Mouse (Mus musculus): Measurements from ENCODE around the gene Ttc23.

Ttc23 gene

GRCm38 (mm10) chr7:67695906-67696305 is 48.7 kb downstream of the Ttc23 start:
- DNase-seq (ENCODE audit: extremely low spot score, low spot score), result no peak

DNA sequence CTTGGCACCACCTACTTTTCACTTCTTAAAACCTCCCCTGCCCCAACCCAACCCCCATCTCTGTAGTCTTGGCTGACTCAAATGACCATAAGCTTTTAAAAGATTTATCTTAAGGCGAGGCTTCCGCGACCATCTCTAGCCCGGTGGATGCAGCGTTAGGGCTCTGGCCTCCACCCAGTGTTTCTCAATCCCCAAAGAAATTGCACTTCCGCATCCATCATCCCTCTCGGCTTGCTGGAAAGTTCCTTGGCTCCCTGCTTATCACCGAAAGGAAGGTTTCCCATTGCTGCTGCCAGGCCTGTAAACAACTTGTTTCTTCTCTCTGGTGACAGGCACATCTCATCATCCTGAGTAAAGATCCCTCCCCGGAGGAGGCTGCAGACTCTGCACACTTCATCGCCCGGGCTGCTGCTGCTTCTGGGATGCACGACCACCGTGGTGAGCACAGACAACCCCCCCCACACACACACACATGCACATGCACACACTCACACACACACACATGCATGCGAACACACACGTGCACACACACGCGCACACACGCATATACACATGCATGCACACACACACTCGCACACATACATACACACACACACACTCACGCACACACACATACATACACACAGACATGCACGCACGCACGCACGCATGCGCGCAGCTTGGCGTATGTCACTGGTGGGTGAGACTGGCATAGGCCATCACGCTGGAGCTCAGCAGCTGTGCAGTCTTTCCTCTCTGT is 50.9 kb downstream of the Ttc23 start:
- no peak for DNase-seq (ENCODE audit: extremely low spot score, low spot score)

DNA sequence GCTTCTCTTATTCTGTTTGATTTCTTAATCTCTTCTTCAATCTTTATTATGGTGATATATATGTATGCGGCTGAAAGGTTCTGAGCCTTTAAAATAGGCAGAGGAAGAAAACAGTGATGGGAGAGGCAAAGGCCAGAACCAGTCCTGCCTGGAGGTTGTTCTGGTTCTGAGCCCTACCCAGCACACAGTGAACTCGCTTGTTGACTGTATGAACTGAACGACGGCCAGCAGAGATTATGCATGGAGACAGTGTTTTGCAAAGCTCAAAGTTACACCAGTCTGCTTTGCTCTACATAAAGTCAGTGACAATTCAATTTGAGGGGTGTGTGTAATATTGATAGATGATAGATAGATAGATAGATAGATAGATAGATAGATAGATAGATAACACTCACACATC is 52.1 kb downstream of the Ttc23 start:
- DNase-seq (ENCODE audit: extremely low spot score, low spot score), result no peak

- DNase-seq (ENCODE audit: extremely low spot score, low spot score), result peak; percentile 39
Observed at GRCm38 (mm10) chr7:67700846-67701245, 53.6 kb downstream of the Ttc23 start.

DNA sequence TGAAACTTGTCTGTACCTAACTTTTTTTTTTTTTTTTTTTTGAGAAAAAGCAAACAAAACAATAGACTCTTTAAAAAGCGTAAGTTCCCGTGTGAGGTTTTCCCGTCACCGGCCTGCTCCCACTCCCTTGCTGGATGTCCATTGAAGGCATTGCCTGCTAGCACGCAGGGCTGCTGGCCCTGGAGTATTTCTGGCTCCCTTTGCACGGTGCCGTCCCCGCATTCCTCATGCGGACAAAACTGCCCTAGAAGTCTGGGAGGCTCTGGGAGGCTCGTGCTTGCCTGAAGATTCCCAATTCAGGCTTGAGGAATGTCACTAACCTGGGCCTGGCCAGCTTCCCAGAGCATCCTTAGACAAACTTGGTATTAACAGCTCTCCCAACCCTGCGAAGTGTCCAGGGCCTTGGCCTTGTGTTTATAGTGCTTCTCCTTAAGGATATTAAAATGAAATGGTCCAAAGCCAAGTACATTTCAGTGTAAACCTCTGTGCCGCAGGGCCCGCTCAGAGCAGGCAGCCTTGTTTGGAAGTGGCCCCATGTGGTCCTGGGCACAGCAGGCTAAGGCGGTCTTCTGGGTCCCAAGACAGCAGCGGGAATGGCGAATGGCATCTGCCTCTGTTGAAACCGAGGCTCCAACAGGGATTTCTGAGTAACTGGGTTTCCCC is 54.2 kb downstream of the Ttc23 start:
- no peak for DNase-seq (ENCODE audit: extremely low spot score, low spot score)

DNA sequence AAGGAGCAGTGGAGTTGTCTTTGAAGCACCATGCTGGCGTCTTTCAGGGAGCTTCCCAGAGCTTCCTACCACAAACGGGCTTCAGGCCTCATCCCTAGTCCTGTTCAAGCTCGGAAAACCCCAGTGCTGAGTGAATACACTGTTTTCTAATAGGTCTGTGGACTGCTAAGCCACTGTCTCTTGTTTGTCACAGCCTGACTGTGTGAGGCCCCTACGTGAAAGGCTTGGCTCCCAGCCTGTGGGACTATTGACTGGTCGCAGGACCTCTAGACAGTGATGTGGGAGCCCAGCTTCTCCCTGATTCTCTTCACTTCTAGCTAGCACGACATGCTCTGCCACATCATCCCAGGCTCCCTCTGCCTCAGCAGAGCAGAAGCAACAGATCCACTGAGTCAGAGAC is 61.0 kb downstream of the Ttc23 start:
- no peak for DNase-seq (ENCODE audit: extremely low spot score, low spot score)

- DNase-seq (ENCODE audit: extremely low spot score, low spot score), result no peak
Observed at GRCm38 (mm10) chr7:67710216-67710615, 63.0 kb downstream of the Ttc23 start.

- peak; percentile 30 for DNase-seq (ENCODE audit: extremely low spot score, low spot score)
Observed at GRCm38 (mm10) chr7:67713820-67714510, 66.8 kb downstream of the Ttc23 start.

DNA sequence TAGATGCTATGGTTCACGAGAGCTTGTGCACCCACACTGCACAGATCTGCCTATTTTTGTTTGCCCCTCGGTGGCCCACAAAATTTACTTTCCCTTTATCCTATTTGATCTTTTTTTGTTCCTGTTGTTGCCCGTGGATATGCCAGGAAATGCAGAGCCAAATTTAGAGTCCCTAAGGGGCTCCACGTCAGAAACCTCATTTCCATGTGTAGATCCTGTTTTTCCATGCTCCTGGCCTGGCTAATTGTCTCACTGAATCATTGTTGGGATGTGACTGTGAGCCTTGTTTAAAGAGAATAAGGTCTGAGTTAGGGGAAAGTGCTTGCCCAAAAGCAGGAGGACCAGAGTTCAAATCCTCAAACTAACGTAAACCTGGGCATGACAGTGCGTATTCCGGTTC is 68.0 kb downstream of the Ttc23 start:
- no peak for DNase-seq (ENCODE audit: extremely low spot score, low spot score)

GRCm38 (mm10) chr7:67716213-67716878 is 69.1 kb downstream of the Ttc23 start:
- DNase-seq (ENCODE audit: extremely low spot score, low spot score), result no peak

DNA sequence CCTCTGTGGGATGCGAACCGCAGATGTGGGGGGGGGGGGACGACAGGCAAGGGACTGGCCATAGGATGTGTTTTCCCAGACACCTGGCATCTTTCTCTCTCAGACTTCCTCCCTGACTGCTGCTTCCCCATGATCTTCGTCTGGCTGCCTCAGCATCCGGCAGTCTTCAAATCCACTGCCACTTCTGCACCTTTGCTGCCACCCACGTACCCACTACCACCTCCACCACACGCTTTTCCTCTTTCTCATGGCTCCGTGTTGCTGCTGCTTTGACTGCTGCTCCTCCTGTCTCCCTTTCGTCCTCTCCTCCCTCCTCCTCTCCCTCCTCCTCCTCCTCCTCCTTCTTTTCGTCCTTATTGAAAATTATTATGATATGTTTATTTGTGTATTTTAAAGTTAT is 69.7 kb downstream of the Ttc23 start:
- no peak for DNase-seq (ENCODE audit: extremely low spot score, low spot score)

GRCm38 (mm10) chr7:67717520-67717919 is 70.3 kb downstream of the Ttc23 start:
- no peak for DNase-seq (ENCODE audit: extremely low spot score, low spot score)

DNA sequence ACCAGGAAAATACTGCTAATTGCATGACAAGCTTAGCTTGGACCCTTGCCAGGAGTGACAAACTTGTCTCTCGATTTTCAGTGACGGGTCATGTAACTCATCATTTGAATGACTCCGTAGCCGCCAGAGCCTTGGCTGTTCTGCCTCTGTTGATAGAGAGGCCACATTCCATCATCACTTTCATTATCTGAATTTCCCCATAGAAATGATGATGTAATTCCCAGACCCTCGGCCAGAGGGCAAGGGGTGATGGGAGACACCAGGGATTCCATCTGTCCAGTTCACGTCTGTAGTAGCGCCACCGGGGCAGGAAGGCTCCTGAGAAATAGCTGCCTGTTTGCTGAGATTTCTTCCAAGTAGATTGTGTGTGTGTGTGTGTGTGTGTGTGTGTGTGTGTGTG is 71.6 kb downstream of the Ttc23 start:
- DNase-seq (ENCODE audit: extremely low spot score, low spot score), result no peak

DNA sequence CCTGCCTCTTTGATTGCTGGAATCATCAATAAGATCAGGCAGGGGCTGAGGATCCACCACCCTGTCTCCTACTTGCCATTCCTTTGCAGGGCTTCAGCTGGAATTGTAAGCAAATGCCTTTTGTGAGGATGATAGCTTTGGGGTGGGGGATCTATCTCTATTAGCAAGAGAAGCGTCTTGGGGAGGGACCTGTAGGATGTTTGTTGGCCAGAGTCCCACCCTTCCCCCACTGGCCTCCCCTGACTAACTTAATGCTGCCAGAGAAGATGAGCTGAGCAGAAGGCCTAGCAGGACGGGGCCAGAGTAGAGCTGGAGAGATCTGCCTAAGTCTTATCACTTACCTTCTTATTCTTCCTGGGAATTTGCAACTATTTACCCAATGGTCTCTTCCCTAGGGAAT is 75.0 kb downstream of the Ttc23 start:
- DNase-seq (ENCODE audit: extremely low spot score, low spot score), result no peak

DNA sequence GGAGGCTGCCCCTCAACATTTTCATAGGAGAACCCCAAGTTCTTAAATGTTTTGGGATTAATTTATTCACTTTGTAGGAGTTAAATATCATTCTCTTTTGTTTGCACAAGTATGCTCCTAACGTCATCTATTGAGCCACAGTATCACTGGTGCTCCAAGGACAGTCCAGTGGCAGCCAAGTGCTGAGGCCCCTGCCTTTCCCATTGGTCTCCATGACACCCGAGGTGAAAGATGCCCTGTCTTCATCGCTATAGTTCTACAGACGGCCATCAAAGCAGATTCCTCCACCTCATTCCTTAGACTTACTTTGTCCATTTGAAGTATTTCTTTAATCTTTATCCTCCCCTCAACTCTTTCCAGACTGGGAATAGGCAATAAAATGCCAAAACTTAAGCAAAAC is 77.3 kb downstream of the Ttc23 start:
- DNase-seq (ENCODE audit: extremely low spot score, low spot score), result no peak

GRCm38 (mm10) chr7:67725016-67725415 is 77.8 kb downstream of the Ttc23 start:
- no peak for DNase-seq (ENCODE audit: extremely low spot score, low spot score)

DNA sequence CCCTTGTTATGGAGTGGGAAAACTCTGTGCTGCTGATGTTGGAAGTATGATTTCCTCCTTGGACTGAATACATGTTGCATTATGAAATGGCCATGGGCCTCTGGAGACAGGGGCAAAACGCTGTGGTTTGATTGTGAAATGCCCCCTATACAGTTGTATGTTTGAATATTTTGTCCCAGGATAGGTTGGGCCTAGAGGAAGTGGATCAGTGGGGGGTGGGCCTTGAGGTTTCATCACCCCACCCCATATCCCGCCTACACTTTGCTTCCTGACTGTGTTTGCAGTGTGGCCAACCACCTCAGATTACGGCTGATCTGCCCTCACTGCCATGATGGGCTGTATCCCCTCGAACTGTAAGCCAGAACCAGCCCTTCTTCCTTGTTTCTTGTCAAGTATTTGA is 81.0 kb downstream of the Ttc23 start:
- no peak for DNase-seq (ENCODE audit: extremely low spot score, low spot score)

DNA sequence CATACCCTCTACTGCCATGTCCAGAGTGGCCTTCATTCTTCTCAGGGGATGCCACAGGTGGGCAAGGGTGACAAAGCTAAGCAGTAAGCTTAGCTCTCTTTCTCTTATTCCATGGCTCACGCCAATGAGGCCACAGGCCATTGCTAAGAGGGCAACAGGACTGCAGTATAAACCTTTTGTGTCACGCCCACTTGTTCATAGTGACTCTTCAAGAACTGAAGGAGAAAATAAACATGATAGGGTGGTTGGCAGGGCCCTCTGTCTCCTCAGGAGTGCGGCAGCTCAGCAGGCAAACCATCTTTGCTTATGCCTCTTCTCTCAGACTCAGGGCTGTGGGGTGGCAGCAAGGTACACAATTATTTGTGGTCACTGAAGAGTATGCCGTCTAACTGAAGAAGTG is 81.6 kb downstream of the Ttc23 start:
- DNase-seq (ENCODE audit: extremely low spot score, low spot score), result no peak

DNA sequence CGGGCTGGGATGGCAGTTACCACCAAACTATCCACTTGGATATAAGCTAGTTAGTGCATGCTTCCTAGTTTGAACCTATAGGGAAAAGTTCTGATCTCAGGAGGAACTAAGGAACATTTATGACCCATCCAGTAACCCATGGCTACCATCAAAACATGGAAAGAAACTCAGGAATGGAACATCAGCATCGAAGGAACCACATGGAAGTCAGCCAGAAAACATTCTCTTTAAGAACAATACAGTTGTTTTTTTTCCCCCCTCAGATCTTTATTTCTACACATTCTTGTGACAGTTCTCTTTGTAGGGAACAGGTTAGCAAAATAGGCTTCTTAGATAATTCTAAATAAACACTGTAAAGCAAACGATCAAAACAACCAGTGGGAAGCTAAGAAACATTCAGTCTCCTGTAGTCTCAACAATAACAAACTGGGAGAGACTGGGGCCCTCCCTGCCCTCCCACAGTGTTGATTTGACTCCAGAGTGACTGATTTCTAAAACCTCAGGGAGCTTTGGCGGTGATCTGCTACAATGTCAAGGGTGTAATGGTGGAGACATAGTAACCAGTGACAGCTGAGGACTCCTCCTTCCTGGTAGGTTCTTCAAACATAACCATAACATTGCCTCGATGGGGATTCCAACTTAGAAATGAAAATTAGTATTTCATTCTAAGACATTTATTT is 83.4 kb downstream of the Ttc23 start:
- DNase-seq (ENCODE audit: extremely low spot score, low spot score), result no peak

DNA sequence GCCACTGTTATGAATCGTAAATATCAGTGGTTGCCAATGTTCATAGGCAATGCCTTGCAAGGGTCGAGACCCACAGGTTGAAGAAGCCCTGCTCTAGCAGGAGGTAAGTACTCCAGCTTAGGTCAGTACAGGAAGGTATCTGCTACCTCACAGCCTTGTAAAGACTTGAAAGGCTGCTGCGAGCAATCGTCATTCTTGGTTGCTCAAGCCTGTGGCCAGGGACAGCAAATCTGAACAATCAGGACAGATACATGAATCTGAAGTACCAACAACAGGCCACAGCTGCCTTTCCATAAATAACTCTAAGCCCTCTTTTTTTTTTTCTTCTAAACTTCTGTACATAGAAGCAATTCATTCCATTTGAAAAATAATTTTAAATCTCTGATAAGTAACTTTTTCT is 85.1 kb downstream of the Ttc23 start:
- no peak for DNase-seq (ENCODE audit: extremely low spot score, low spot score)

- DNase-seq (ENCODE audit: extremely low spot score, low spot score), result no peak
Observed at GRCm38 (mm10) chr7:67740382-67740781, 93.2 kb downstream of the Ttc23 start.

- DNase-seq (ENCODE audit: extremely low spot score, low spot score), result no peak
Observed at GRCm38 (mm10) chr7:67740796-67741195, 93.6 kb downstream of the Ttc23 start.
